Mouse (Mus musculus): ENCODE measurements around the gene Chrnb2.

GRCm38 (mm10) chr3:89764119-89764724, at the start of gene Chrnb2:
- TF ChIP-seq CTCF (conservative IDR thresholded peaks at IDR 0.05; ENCODE audit: insufficient read depth, insufficient read length, low read depth, low read length) (no peak), POLR2A (IDR thresholded peaks at IDR 0.05; ENCODE audit: low read depth, low read length) (no peak)
